ENCODE assay signal across 8 mouse cellular contexts in the genomic region with DNA sequence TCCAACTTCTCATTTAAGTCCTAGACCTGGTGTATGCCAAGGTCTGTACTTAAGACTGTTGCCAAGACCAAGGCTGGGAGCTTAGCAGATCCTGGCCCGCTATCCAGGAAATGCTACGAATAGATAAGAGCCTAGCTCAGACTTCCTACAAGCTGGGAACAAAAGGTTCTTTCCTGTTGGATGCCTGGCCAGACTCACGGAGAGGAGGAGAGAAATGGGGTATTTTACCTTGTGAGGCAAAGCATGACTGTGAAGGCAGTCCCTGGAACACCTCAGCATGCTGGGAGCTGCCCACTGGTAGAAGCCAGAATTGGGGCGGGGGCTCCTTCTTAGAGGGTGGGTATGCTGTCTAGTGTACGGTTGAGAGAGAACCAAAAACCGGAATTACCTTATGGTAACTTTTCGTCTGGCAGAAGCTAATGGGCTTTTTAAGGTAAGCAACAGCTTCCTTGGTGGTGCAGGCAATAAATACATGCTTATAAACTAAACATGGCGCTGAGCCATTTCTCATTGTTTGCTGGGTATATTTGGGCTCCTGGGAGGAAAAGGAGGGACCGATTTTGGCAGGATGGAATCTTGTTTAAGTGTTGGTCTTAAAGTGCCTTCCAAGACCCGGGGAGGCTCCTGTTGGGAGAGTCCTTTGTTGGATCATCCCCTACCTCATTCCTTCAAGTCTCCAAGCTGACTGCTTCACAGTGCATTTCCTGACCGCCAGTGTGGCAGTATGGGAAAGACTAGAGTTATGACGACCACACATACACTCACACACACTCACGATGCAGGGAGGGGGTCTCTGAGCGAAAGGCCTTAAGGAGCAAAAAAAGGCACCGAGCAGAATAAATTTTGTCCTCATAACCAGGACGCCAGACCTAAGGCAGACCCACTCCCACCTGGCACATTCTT. TPM values are rescaled to one million over a fixed set of nuclear protein-coding genes. Genes with fewer than 3 reads are reported as not detected.
DNase-seq lines count a peak whose midpoint lies in the region; ATAC-seq and TF ChIP-seq lines count a peak whose summit lies in the region.

No protein-coding gene starts in this region.

- H3K9ac ChIP-seq in heart, embryonic 12.5 days: no peak overlapping the region
- no peak overlapping the region for H3K9ac ChIP-seq in kidney, postnatal 0 days (ENCODE audit: low read depth, low read length)
- H3K9ac ChIP-seq in midbrain, embryonic 11.5 days (ENCODE audit: low read length): no peak overlapping the region

- peaks cover 18% of the 10 kb centered on the region for H3K4me1 ChIP-seq in heart, embryonic 12.5 days (replicated peaks)
- H3K4me1 ChIP-seq in kidney, postnatal 0 days (replicated peaks; ENCODE audit: insufficient read depth, low read length): peaks cover 10% of the 10 kb centered on the region; the same call in 1 of the 2 replicates
- peaks cover 2% of the 10 kb centered on the region; the same call in 1 of the 2 replicates for H3K4me1 ChIP-seq in midbrain, embryonic 11.5 days (ENCODE audit: control insufficient read depth, insufficient read depth, low read length)

- peak overlapping the region; percentile 56 for H3K4me3 ChIP-seq in heart, embryonic 12.5 days
- no peak overlapping the region for H3K4me3 ChIP-seq in kidney, postnatal 0 days (replicated peaks; ENCODE audit: low read depth, low read length)
- no peak overlapping the region for H3K4me3 ChIP-seq in midbrain, embryonic 11.5 days (ENCODE audit: low read depth, low read length)

- no peaks in the 10 kb centered on the region for H3K36me3 ChIP-seq in heart, embryonic 12.5 days
- no peaks in the 10 kb centered on the region for H3K36me3 ChIP-seq in kidney, postnatal 0 days (ENCODE audit: insufficient read depth, low read length)
- H3K36me3 ChIP-seq in midbrain, embryonic 11.5 days (ENCODE audit: control insufficient read depth, insufficient read depth, low read length): no peaks in the 10 kb centered on the region

- intact Hi-C loops in left cerebral cortex, postnatal 25 days (cut with DNase I): loop anchor here (5.0 kb wide), 1 partner anchor 77 kb away; no protein-coding TSS in a partner anchor

- H3K9me3 ChIP-seq in heart, embryonic 12.5 days (replicated peaks): no peaks in the 10 kb centered on the region
- H3K9me3 ChIP-seq in kidney, postnatal 0 days (replicated peaks; ENCODE audit: low read length): no peaks in the 10 kb centered on the region
- H3K9me3 ChIP-seq in midbrain, embryonic 11.5 days (ENCODE audit: control insufficient read depth, low read length): no peaks in the 10 kb centered on the region

- peaks cover 65% of the 10 kb centered on the region for H3K27me3 ChIP-seq in heart, embryonic 12.5 days (replicated peaks)
- H3K27me3 ChIP-seq in kidney, postnatal 0 days (ENCODE audit: insufficient read depth, low read length): no peaks in the 10 kb centered on the region
- peaks cover 12% of the 10 kb centered on the region for H3K27me3 ChIP-seq in midbrain, embryonic 11.5 days (ENCODE audit: control insufficient read depth, insufficient read depth, low read length)

- ATAC-seq in heart, embryonic 12.5 days (ENCODE audit: insufficient number of reproducible peaks, low FRiP score): peak; percentile 46; the same call in 1 of the 2 replicates
- ATAC-seq in kidney, postnatal 0 days (replicated peaks; ENCODE audit: low FRiP score, low read depth): no peak
- ATAC-seq in midbrain, embryonic 11.5 days (ENCODE audit: low FRiP score): peak; percentile 5; the same call in 1 of the 2 replicates
- ATAC-seq in CD4-positive, CD25-positive, alpha-beta regulatory T cell, adult 4 months: no peak
- ATAC-seq in megakaryocyte, adult 5-6 weeks (ENCODE audit: poor library complexity, severe bottlenecking): no peak

- 63% methylated on average over 16 of the region's 16 CpGs for WGBS in heart, embryonic 12.5 days
- WGBS in kidney, postnatal 0 days: 67% methylated on average over 16 of the region's 16 CpGs
- 82% methylated on average over 16 of the region's 16 CpGs for WGBS in midbrain, embryonic 11.5 days

- no peak overlapping the region; the same call in 1 of the 2 replicates for H3K27ac ChIP-seq in heart, embryonic 12.5 days (ENCODE audit: poor library complexity, severe bottlenecking)
- peak overlapping the region; percentile 87 for H3K27ac ChIP-seq in kidney, postnatal 0 days
- H3K27ac ChIP-seq in midbrain, embryonic 11.5 days (ENCODE audit: low read depth, low read length): no peak overlapping the region

- DNase-seq in ovary, postnatal 14 days (ENCODE audit: low spot score): peak; percentile 28
- DNase-seq in ovary, postnatal 10 days (ENCODE audit: low spot score): no peak
- peak; percentile 45 for DNase-seq in kidney, postnatal 0 days (ENCODE audit: low spot score)
- DNase-seq in midbrain, embryonic 11.5 days (ENCODE audit: low spot score, missing footprints): no peak
- DNase-seq in left cerebral cortex, postnatal 25 days (ENCODE audit: low spot score in 2 of 2): no peak

- H3K4me2 ChIP-seq in heart, embryonic 12.5 days: peak overlapping the region; percentile 94
- H3K4me2 ChIP-seq in kidney, postnatal 0 days (ENCODE audit: low read length): peak overlapping the region; percentile 95; the same call in 1 of the 2 replicates
- no peak overlapping the region; the same call in 1 of the 2 replicates for H3K4me2 ChIP-seq in midbrain, embryonic 11.5 days

- TF ChIP-seq CTCF in kidney, postnatal 0 days (IDR thresholded peaks at IDR 0.05; ENCODE audit: low read depth): no peak

RNA-seq across cellular contexts. Expression of a gene that starts 8.1 kb away (rescaled TPM):
- polyA plus RNA-seq in heart, embryonic 12.5 days (2016; fragmentation: Nextera tagmentation; extraction: Ambion mirVana): 4.1 and 5.5 TPM in 2 replicates
- 34.0 and 35.2 TPM in 2 replicates for polyA plus RNA-seq in kidney, postnatal 0 days (2015; fragmentation: Nextera tagmentation; extraction: Ambion mirVana)
- polyA plus RNA-seq in midbrain, embryonic 11.5 days (2014; fragmentation: Nextera tagmentation; extraction: Ambion mirVana): 10.1 and 11.6 TPM in 2 replicates
- polyA plus RNA-seq in CD4-positive, CD25-positive, alpha-beta regulatory T cell, adult 4 months (2017; shearing (Covaris generic)): 1 to 10 TPM in 1 of 2 experiments, under 1 TPM in 1; 0.48 to 1.7 TPM
- 10 to 100 TPM; 85.8 to 88.9 TPM for total RNA-seq in left cerebral cortex, postnatal 25 days (2021)
- 0.30 TPM in 1 of 2 replicates, not detected in the other for total RNA-seq in megakaryocyte, adult 5-6 weeks (2015)
- total RNA-seq in megakaryocyte, adult 5-6 weeks (2017): 0.37 TPM in 1 of 2 replicates, not detected in the other

RNA-seq across cellular contexts. Expression of a gene that starts 22.7 kb away (rescaled TPM):
- 1.00 and 1.3 TPM in 2 replicates for polyA plus RNA-seq in heart, embryonic 12.5 days (2016; fragmentation: Nextera tagmentation; extraction: Ambion mirVana)
- polyA plus RNA-seq in kidney, postnatal 0 days (2015; fragmentation: Nextera tagmentation; extraction: Ambion mirVana): 24.4 and 26.0 TPM in 2 replicates
- 0.57 and 0.89 TPM in 2 replicates for polyA plus RNA-seq in midbrain, embryonic 11.5 days (2014; fragmentation: Nextera tagmentation; extraction: Ambion mirVana)
- polyA plus RNA-seq in CD4-positive, CD25-positive, alpha-beta regulatory T cell, adult 4 months (2017; shearing (Covaris generic)): not detected
- 10 to 100 TPM; 10.9 to 12.2 TPM for total RNA-seq in left cerebral cortex, postnatal 25 days (2021)
- total RNA-seq in megakaryocyte, adult 5-6 weeks (2015): 7.3 and 9.0 TPM in 2 replicates
- total RNA-seq in megakaryocyte, adult 5-6 weeks (2017): 3.2 and 6.9 TPM in 2 replicates

RNA-seq across cellular contexts. Expression of a gene that starts 49.5 kb away (rescaled TPM):
- polyA plus RNA-seq in heart, embryonic 12.5 days (2016; fragmentation: Nextera tagmentation; extraction: Ambion mirVana): not detected in 2 replicates
- polyA plus RNA-seq in kidney, postnatal 0 days (2015; fragmentation: Nextera tagmentation; extraction: Ambion mirVana): 0.06 TPM in 1 of 2 replicates, not detected in the other
- polyA plus RNA-seq in midbrain, embryonic 11.5 days (2014; fragmentation: Nextera tagmentation; extraction: Ambion mirVana): not detected in 2 replicates
- polyA plus RNA-seq in CD4-positive, CD25-positive, alpha-beta regulatory T cell, adult 4 months (2017; shearing (Covaris generic)): not detected
- not detected for total RNA-seq in left cerebral cortex, postnatal 25 days (2021)
- total RNA-seq in megakaryocyte, adult 5-6 weeks (2015): not detected in 2 replicates
- total RNA-seq in megakaryocyte, adult 5-6 weeks (2017): not detected in 2 replicates

Comparison
In these comparisons a context has a peak if more than half of its experiments do, and no peak if none do; other contexts are left out.
1. DNase-seq: peak in ovary, postnatal 14 days (single experiment) and kidney, postnatal 0 days (single experiment); none in ovary, postnatal 10 days (single experiment), midbrain, embryonic 11.5 days (single experiment) and left cerebral cortex, postnatal 25 days (0 of 2).
2. ATAC-seq: peak in heart, embryonic 12.5 days (single experiment) and midbrain, embryonic 11.5 days (single experiment); none in kidney, postnatal 0 days (single experiment), CD4-positive, CD25-positive, alpha-beta regulatory T cell, adult 4 months (single experiment) and megakaryocyte, adult 5-6 weeks (single experiment).
3. RNA of a gene that starts 22.7 kb away (polyA plus RNA-seq): 24.4 to 26.0 TPM in kidney, postnatal 0 days; 1.00 to 1.3 TPM in heart, embryonic 12.5 days, 0.57 to 0.89 TPM in midbrain, embryonic 11.5 days and not detected in CD4-positive, CD25-positive, alpha-beta regulatory T cell, adult 4 months; every median in the first group is over 10 times any median in the second.